Mouse (Mus musculus): Measurements from ENCODE around the gene Utrn. TPM values are rescaled to one million over a fixed set of nuclear protein-coding genes. Genes with fewer than 3 reads are reported as not detected.

Gene Utrn
- polyA plus RNA-seq, 1 experiment from 2014 or later: 16.0 TPM

GRCm38 (mm10) chr10:12816530-12816929 is 52.6 kb downstream of the Utrn start:
- no peak overlapping the region for H3K4me3 ChIP-seq (ENCODE audit: low read depth, low read length)
- WGBS: 96% methylated on average over 6 of the region's 6 CpGs
- no peaks in the 10 kb centered on the region for H3K9me3 ChIP-seq (ENCODE audit: control insufficient read depth, low read length)
- H3K27me3 ChIP-seq (ENCODE audit: control insufficient read depth, insufficient read depth, low read length): no peaks in the 10 kb centered on the region
- H3K36me3 ChIP-seq (ENCODE audit: control insufficient read depth, insufficient read depth, low read length): no peaks in the 10 kb centered on the region
- ATAC-seq (ENCODE audit: low read depth): no peak
- no peak overlapping the region for H3K27ac ChIP-seq (ENCODE audit: low read depth, low read length)
- no peak overlapping the region for H3K9ac ChIP-seq (replicated peaks; ENCODE audit: low read depth, low read length)
- H3K4me2 ChIP-seq (ENCODE audit: low read depth, low read length): no peak overlapping the region
- no peaks in the 10 kb centered on the region for H3K4me1 ChIP-seq (ENCODE audit: control insufficient read depth, insufficient read depth, low read length)

- H3K27me3 ChIP-seq (ENCODE audit: control insufficient read depth, insufficient read depth, low read length): no peaks in the 10 kb centered on the region
- no peak overlapping the region for H3K27ac ChIP-seq (ENCODE audit: low read depth, low read length)
- H3K4me3 ChIP-seq (ENCODE audit: low read depth, low read length): no peak overlapping the region
- ATAC-seq (ENCODE audit: low read depth): no peak
- H3K4me1 ChIP-seq (ENCODE audit: control insufficient read depth, insufficient read depth, low read length): no peaks in the 10 kb centered on the region
- H3K4me2 ChIP-seq (ENCODE audit: low read depth, low read length): no peak overlapping the region
- 91% methylated on average over 7 of the region's 7 CpGs for WGBS
- no peaks in the 10 kb centered on the region for H3K36me3 ChIP-seq (ENCODE audit: control insufficient read depth, insufficient read depth, low read length)
- H3K9ac ChIP-seq (replicated peaks; ENCODE audit: low read depth, low read length): no peak overlapping the region
- no peaks in the 10 kb centered on the region for H3K9me3 ChIP-seq (ENCODE audit: control insufficient read depth, low read length)
Observed at GRCm38 (mm10) chr10:12814411-12814810, 54.8 kb downstream of the Utrn start.

- no peaks in the 10 kb centered on the region for H3K4me1 ChIP-seq (ENCODE audit: control insufficient read depth, insufficient read depth, low read length)
- no peak overlapping the region for H3K27ac ChIP-seq (ENCODE audit: low read depth, low read length)
- no peaks in the 10 kb centered on the region for H3K9me3 ChIP-seq (ENCODE audit: control insufficient read depth, low read length)
- no peak overlapping the region for H3K9ac ChIP-seq (replicated peaks; ENCODE audit: low read depth, low read length)
- no peaks in the 10 kb centered on the region for H3K36me3 ChIP-seq (ENCODE audit: control insufficient read depth, insufficient read depth, low read length)
- 88% methylated on average over 4 of the region's 4 CpGs for WGBS
- no peak overlapping the region for H3K4me3 ChIP-seq (ENCODE audit: low read depth, low read length)
- ATAC-seq (ENCODE audit: low read depth): no peak
- no peaks in the 10 kb centered on the region for H3K27me3 ChIP-seq (ENCODE audit: control insufficient read depth, insufficient read depth, low read length)
- H3K4me2 ChIP-seq (ENCODE audit: low read depth, low read length): no peak overlapping the region
Observed at GRCm38 (mm10) chr10:12813881-12814280, 55.3 kb downstream of the Utrn start.

- no peak for ATAC-seq (ENCODE audit: low read depth)
- no peak overlapping the region for H3K4me2 ChIP-seq (ENCODE audit: low read depth, low read length)
- no peaks in the 10 kb centered on the region for H3K36me3 ChIP-seq (ENCODE audit: control insufficient read depth, insufficient read depth, low read length)
- no peak overlapping the region for H3K27ac ChIP-seq (ENCODE audit: low read depth, low read length)
- H3K9ac ChIP-seq (replicated peaks; ENCODE audit: low read depth, low read length): no peak overlapping the region
- WGBS: 75% methylated on average over 12 of the region's 12 CpGs
- H3K27me3 ChIP-seq (ENCODE audit: control insufficient read depth, insufficient read depth, low read length): no peaks in the 10 kb centered on the region
- H3K9me3 ChIP-seq (ENCODE audit: control insufficient read depth, low read length): no peaks in the 10 kb centered on the region
- no peak overlapping the region for H3K4me3 ChIP-seq (ENCODE audit: low read depth, low read length)
- no peaks in the 10 kb centered on the region for H3K4me1 ChIP-seq (ENCODE audit: control insufficient read depth, insufficient read depth, low read length)
Observed at GRCm38 (mm10) chr10:12813211-12813811, 55.9 kb downstream of the Utrn start.

GRCm38 (mm10) chr10:12812680-12813079 is 56.5 kb downstream of the Utrn start:
- H3K4me3 ChIP-seq (ENCODE audit: low read depth, low read length): no peak overlapping the region
- no peak overlapping the region for H3K9ac ChIP-seq (replicated peaks; ENCODE audit: low read depth, low read length)
- H3K4me1 ChIP-seq (ENCODE audit: control insufficient read depth, insufficient read depth, low read length): no peaks in the 10 kb centered on the region
- H3K27me3 ChIP-seq (ENCODE audit: control insufficient read depth, insufficient read depth, low read length): no peaks in the 10 kb centered on the region
- H3K27ac ChIP-seq (ENCODE audit: low read depth, low read length): no peak overlapping the region
- no peak for ATAC-seq (ENCODE audit: low read depth)
- no peaks in the 10 kb centered on the region for H3K36me3 ChIP-seq (ENCODE audit: control insufficient read depth, insufficient read depth, low read length)
- no peaks in the 10 kb centered on the region for H3K9me3 ChIP-seq (ENCODE audit: control insufficient read depth, low read length)
- WGBS: 79% methylated on average over 5 of the region's 5 CpGs
- H3K4me2 ChIP-seq (ENCODE audit: low read depth, low read length): no peak overlapping the region

- H3K36me3 ChIP-seq (ENCODE audit: control insufficient read depth, insufficient read depth, low read length): no peaks in the 10 kb centered on the region
- 93% methylated on average over 2 of the region's 2 CpGs for WGBS
- H3K27me3 ChIP-seq (ENCODE audit: control insufficient read depth, insufficient read depth, low read length): no peaks in the 10 kb centered on the region
- ATAC-seq (ENCODE audit: low read depth): no peak
- no peak overlapping the region for H3K9ac ChIP-seq (replicated peaks; ENCODE audit: low read depth, low read length)
- H3K4me2 ChIP-seq (ENCODE audit: low read depth, low read length): no peak overlapping the region
- no peak overlapping the region for H3K27ac ChIP-seq (ENCODE audit: low read depth, low read length)
- H3K4me1 ChIP-seq (ENCODE audit: control insufficient read depth, insufficient read depth, low read length): no peaks in the 10 kb centered on the region
- no peaks in the 10 kb centered on the region for H3K9me3 ChIP-seq (ENCODE audit: control insufficient read depth, low read length)
- H3K4me3 ChIP-seq (ENCODE audit: low read depth, low read length): no peak overlapping the region
Observed at GRCm38 (mm10) chr10:12810816-12811215, 58.3 kb downstream of the Utrn start.

GRCm38 (mm10) chr10:12809702-12810101 is 59.5 kb downstream of the Utrn start:
- no peaks in the 10 kb centered on the region for H3K27me3 ChIP-seq (ENCODE audit: control insufficient read depth, insufficient read depth, low read length)

GRCm38 (mm10) chr10:12808467-12808866 is 60.7 kb downstream of the Utrn start:
- WGBS: 82% methylated on average over 4 of the region's 4 CpGs
- Histone ChIP-seq H3K4me3 (ENCODE audit: low read depth, low read length) (no peak overlapping the region), H3K9me3 (ENCODE audit: control insufficient read depth, low read length) (no peaks in the 10 kb centered on the region), H3K4me1 (ENCODE audit: control insufficient read depth, insufficient read depth, low read length) (no peaks in the 10 kb centered on the region), H3K27me3 (ENCODE audit: control insufficient read depth, insufficient read depth, low read length) (no peaks in the 10 kb centered on the region), H3K4me2 (ENCODE audit: low read depth, low read length) (no peak overlapping the region), H3K27ac (ENCODE audit: low read depth, low read length) (no peak overlapping the region), H3K9ac (replicated peaks; ENCODE audit: low read depth, low read length) (no peak overlapping the region), H3K36me3 (ENCODE audit: control insufficient read depth, insufficient read depth, low read length) (no peaks in the 10 kb centered on the region)
- no peak for ATAC-seq (ENCODE audit: low read depth)

More at GRCm38 (mm10) chr10:12809702-12810101, 59.5 kb downstream of the Utrn start:
- Histone ChIP-seq H3K36me3 (ENCODE audit: control insufficient read depth, insufficient read depth, low read length) (no peaks in the 10 kb centered on the region), H3K27ac (ENCODE audit: low read depth, low read length) (no peak overlapping the region), H3K9ac (replicated peaks; ENCODE audit: low read depth, low read length) (no peak overlapping the region), H3K4me3 (ENCODE audit: low read depth, low read length) (no peak overlapping the region), H3K9me3 (ENCODE audit: control insufficient read depth, low read length) (no peaks in the 10 kb centered on the region), H3K4me2 (ENCODE audit: low read depth, low read length) (no peak overlapping the region), H3K4me1 (ENCODE audit: control insufficient read depth, insufficient read depth, low read length) (no peaks in the 10 kb centered on the region)
- WGBS: 75% methylated on average over 3 of the region's 3 CpGs
- ATAC-seq (ENCODE audit: low read depth): no peak

GRCm38 (mm10) chr10:12807706-12808105 is 61.5 kb downstream of the Utrn start:
- Histone ChIP-seq H3K27ac (ENCODE audit: low read depth, low read length) (no peak overlapping the region), H3K36me3 (ENCODE audit: control insufficient read depth, insufficient read depth, low read length) (no peaks in the 10 kb centered on the region), H3K4me2 (ENCODE audit: low read depth, low read length) (no peak overlapping the region), H3K9ac (replicated peaks; ENCODE audit: low read depth, low read length) (no peak overlapping the region), H3K4me1 (ENCODE audit: control insufficient read depth, insufficient read depth, low read length) (no peaks in the 10 kb centered on the region), H3K9me3 (ENCODE audit: control insufficient read depth, low read length) (no peaks in the 10 kb centered on the region), H3K4me3 (ENCODE audit: low read depth, low read length) (no peak overlapping the region), H3K27me3 (ENCODE audit: control insufficient read depth, insufficient read depth, low read length) (no peaks in the 10 kb centered on the region)
- no peak for ATAC-seq (ENCODE audit: low read depth)
- WGBS: 67% methylated on average over 9 of the region's 9 CpGs
